Mouse (Mus musculus) left cerebral cortex, adult 9 months (tissue): ENCODE data around the gene Shisal2a.
A peak's percentile ranks its signal among the peaks of the same experiment; 100 is the strongest.

Experiments used
- DNase-seq, 2 experiments: peaks; one replicate each; pipeline ENCODE4 v3.0.0; 2022; ENCODE audit warnings: low spot score in 2 of 2

Gene Shisal2a

GRCm38 (mm10) chr4:108337817-108338216 lies 45.3 kb downstream of the Shisal2a start:
- DNase-seq = no peak

DNA sequence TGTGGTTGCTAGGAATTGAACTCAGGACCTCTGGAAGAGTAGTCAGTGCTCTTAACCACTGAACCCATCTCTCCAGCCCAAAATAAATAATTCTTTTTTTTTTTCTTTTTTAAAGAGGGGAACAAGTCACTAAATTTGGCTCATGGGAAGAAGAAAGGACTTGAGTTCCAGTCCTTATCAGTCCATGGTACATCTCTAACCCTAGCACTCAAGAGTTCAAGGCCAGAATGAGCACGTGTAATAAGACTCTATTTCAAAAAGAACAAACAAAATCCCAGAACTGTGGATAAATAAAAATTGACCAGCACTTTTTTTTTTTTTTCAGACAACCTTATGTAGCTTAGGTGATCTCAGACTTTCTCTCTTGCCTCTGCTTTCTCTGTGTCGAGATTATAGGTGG lies 46.4 kb downstream of the Shisal2a start:
- DNase-seq = no peak

GRCm38 (mm10) chr4:108335413-108335812 lies 47.7 kb downstream of the Shisal2a start:
- no peak for DNase-seq

GRCm38 (mm10) chr4:108332041-108332440 lies 51.1 kb downstream of the Shisal2a start:
- DNase-seq = no peak

- DNase-seq = no peak
These were observed 53.3 kb downstream of the Shisal2a start for GRCm38 (mm10) chr4:108329840-108330239.

DNA sequence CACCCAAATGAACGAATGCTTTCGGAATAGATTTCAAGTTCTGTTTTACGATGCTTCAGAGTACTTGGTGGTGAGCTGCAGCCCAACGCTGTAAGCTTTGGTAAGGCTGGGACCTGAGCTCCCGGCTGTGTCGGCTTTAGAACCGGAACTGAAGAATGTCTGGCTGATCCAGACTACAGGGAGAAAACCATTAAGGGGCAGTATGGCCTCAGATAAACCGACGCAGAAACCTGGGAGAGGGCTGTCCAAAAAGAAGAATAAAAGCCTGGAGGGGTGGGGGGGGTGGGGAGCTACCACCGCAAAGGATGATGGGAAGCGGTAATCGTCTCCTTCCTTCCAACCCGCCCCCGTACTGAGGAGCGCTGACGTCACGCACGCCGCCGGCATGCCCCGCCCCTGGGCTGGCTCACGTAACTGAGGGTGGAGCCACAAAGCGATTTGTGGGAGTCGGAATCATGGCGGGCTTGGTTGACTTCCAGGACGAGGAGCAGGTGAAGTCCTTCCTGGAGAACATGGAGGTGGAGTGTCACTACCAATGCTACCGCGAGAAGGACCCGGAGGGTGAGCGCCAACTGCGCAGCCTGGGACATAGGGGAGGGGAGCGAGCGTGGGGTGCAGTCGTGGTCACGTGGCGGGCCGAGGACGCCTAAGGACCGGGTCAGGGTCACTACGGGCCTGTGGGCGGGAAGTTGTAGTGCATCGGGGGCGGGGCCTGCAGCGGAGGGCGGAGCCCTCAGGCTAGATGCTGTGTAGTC lies 55.2 kb downstream of the Shisal2a start, which contains the start of gene Coa7:
Gene Coa7, plus strand, starts transcription at position 411 of the 755 bp plus-strand sequence.
- peak; percentile 91 to 97 for DNase-seq

- peak in 1 of 2 experiments; percentile 49 for DNase-seq
These were observed 56.0 kb downstream of the Shisal2a start for GRCm38 (mm10) chr4:108327071-108327579.

DNA sequence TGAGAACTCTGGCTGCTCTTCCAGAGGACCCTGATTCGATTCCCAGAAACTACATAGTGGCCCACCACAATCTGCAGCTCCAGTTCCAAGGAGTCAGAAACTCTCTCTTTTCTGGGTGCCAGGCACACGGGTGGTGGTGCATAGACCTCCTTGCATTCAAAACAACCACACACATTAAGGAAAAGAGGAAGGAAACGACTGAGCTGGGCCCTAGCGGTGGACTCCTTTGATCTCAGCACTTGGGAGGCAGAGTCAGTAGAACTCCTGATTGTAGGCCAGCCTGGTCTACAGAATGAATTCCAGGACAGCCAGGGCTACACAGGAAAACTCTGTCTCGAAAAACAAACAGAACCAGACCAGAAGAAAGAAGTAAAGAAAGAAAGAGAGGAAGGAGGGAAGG lies 59.6 kb downstream of the Shisal2a start:
- no peak for DNase-seq

- DNase-seq = no peak
These were observed 62.3 kb downstream of the Shisal2a start for GRCm38 (mm10) chr4:108320627-108321380.

- no peak for DNase-seq
These were observed 63.4 kb downstream of the Shisal2a start for GRCm38 (mm10) chr4:108319747-108320146.

GRCm38 (mm10) chr4:108318649-108319615 lies 64.2 kb downstream of the Shisal2a start:
- no peak for DNase-seq
